Mouse (Mus musculus): ENCODE measurements around the gene Lmo7. TPM values are rescaled to one million over a fixed set of nuclear protein-coding genes. Genes with fewer than 3 reads are reported as not detected.
A peak's percentile ranks its signal among the peaks of the same experiment; 100 is the strongest.

Gene Lmo7
- polyA plus RNA-seq, 1 experiment from 2014 or later, result 17.1 TPM

DNA sequence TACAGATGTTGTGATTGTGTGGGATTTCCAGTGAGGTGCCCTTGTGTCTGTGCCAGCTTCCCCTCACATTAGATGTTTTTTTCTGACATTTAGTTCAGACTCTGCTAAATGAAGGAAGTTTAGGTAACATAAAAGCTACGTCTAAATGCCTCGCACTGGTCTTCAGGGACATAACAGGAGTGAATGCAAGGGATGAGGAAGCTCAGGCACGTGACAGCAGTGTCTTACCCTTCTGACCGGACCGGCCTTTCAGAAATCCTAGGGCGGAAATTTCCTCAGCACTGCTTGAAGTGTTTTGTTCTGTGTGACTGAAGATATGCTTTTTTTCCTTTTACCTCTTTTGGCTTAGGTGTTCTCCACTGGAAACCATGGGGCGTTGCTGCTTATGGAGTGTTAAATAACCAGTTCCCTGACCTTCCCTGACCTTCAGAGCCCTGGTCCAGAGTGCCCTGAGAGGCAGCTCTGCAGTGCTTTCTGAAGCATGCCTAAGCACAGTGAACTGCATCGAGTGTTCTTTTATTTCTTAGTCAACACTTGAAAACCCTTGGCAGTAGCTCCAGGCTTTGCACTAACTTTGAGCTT lies 129.6 kb downstream of the Lmo7 start:
- DNase-seq, result peak; percentile 51
- no peak for TF ChIP-seq CTCF (IDR thresholded peaks at IDR 0.05; ENCODE audit: low read depth)
- H3K9me3 ChIP-seq (ENCODE audit: low read depth, low read length), result no peaks in the 10 kb centered on the region
- H3K27me3 ChIP-seq (ENCODE audit: insufficient read depth, low read length), result no peaks in the 10 kb centered on the region
- H3K36me3 ChIP-seq (ENCODE audit: insufficient read depth), result no peaks in the 10 kb centered on the region
- H3K27ac ChIP-seq (ENCODE audit: low read depth), result peak overlapping the region; percentile 42; the same call in 1 of the 2 replicates
- no peak overlapping the region for H3K4me2 ChIP-seq
- no peak overlapping the region for H3K4me3 ChIP-seq (ENCODE audit: low read depth, low read length)
- peak; percentile 49 for ATAC-seq (ENCODE audit: insufficient read depth)
- 51% methylated on average over 8 of the region's 8 CpGs for WGBS
- H3K4me1 ChIP-seq (ENCODE audit: insufficient read depth), result no peaks in the 10 kb centered on the region; the same call in 1 of the 2 replicates
- no peak overlapping the region for H3K9ac ChIP-seq

DNA sequence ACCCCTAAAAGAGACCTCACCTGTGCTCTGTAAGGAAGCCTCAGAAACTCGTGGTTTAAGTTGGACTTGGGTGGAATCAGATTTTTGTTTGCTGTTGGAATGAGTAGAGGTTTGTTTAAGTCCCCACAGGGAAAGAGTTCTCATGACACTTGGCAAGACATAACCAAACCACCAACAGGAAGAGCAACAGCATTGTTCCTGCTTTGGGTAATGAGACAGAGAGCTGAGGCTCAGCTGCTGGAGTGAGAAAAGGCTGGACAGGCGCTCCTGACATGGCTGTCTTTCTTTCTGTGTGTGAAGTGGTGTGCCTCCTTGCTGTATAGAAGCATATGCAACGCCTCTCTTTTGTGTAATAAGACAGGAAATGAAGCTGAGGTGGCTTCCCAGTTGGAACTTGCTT lies 132.3 kb downstream of the Lmo7 start:
- Histone ChIP-seq H3K27ac (ENCODE audit: low read depth) (no peak overlapping the region), H3K27me3 (ENCODE audit: insufficient read depth, low read length) (no peaks in the 10 kb centered on the region), H3K36me3 (ENCODE audit: insufficient read depth) (no peaks in the 10 kb centered on the region), H3K4me2 (no peak overlapping the region), H3K4me3 (ENCODE audit: low read depth, low read length) (no peak overlapping the region), H3K9me3 (ENCODE audit: low read depth, low read length) (no peaks in the 10 kb centered on the region), H3K4me1 (ENCODE audit: insufficient read depth) (no peaks in the 10 kb centered on the region; the same call in 1 of the 2 replicates), H3K9ac (no peak overlapping the region)
- ATAC-seq (ENCODE audit: insufficient read depth) (no peak), DNase-seq (no peak)
- no peak for TF ChIP-seq CTCF (IDR thresholded peaks at IDR 0.05; ENCODE audit: low read depth)
- WGBS, result 51% methylated on average over 3 of the region's 3 CpGs

DNA sequence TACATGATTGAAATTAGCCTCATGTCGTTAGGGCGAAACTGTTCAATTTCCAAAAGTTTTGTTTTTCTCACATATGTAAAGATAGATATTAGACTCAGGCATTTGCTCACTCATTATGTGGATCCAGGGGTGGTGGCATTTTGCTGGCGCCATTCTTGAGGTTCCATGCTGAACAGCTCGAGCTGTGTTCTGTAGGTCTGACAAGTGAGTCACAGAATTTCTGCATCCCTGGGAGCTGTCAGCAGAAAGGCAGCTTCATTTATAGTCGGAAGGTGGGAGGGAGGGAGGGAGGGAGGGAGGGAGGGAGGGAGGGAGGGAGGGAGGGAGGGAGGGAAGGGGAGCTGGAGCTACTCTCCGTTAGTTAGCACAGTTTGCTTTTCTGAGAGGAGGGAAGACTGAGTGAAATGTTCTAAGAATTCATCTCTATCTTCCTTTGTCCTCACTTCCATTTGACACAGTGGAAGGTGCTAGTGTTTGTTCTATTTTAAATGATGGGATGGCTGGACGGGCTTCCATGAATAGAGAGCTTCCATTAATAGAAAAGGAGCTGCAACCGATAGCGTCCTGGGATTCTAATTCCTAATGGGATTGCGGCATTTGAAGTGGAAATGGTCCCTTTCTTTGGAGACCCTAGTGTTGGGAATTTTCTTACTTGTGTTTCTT lies 137.4 kb downstream of the Lmo7 start:
- TF ChIP-seq CTCF (IDR thresholded peaks at IDR 0.05; ENCODE audit: low read depth), result no peak
- no peak for DNase-seq
- no peak for ATAC-seq (ENCODE audit: insufficient read depth)
- Histone ChIP-seq H3K9me3 (ENCODE audit: low read depth, low read length) (no peaks in the 10 kb centered on the region), H3K27ac (ENCODE audit: low read depth) (no peak overlapping the region), H3K4me2 (no peak overlapping the region), H3K36me3 (ENCODE audit: insufficient read depth) (no peaks in the 10 kb centered on the region), H3K27me3 (ENCODE audit: insufficient read depth, low read length) (no peaks in the 10 kb centered on the region), H3K4me3 (ENCODE audit: low read depth, low read length) (no peak overlapping the region), H3K9ac (no peak overlapping the region), H3K4me1 (ENCODE audit: insufficient read depth) (no peaks in the 10 kb centered on the region; the same call in 1 of the 2 replicates)
- WGBS, result 57% methylated on average over 10 of the region's 10 CpGs

DNA sequence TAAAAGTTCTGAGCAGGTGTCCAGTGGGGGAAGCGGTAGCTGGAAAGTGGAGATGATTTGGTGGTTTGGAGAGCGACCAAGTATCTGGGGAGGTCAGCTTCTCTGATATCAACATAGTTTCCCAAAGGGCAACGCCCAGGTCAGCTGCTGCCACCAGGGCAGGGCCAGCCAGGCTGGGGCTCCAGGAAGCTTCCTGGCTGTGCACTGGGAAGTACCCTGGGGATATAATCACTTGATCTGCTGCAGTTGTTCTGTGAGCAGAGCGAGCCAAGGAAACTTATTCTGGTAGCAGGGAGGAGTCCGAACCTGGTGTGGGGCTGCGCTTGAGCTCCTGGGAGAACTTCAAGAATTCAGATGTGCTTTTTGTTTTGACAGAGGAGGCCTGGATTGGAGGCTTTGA lies 139.4 kb downstream of the Lmo7 start:
- Histone ChIP-seq H3K9me3 (ENCODE audit: low read depth, low read length) (no peaks in the 10 kb centered on the region), H3K4me3 (ENCODE audit: low read depth, low read length) (no peak overlapping the region), H3K36me3 (ENCODE audit: insufficient read depth) (no peaks in the 10 kb centered on the region), H3K27me3 (ENCODE audit: insufficient read depth, low read length) (no peaks in the 10 kb centered on the region), H3K27ac (ENCODE audit: low read depth) (no peak overlapping the region), H3K4me1 (ENCODE audit: insufficient read depth) (no peaks in the 10 kb centered on the region; the same call in 1 of the 2 replicates), H3K9ac (no peak overlapping the region), H3K4me2 (no peak overlapping the region)
- no peak for TF ChIP-seq CTCF (IDR thresholded peaks at IDR 0.05; ENCODE audit: low read depth)
- ATAC-seq (ENCODE audit: insufficient read depth) (no peak), DNase-seq (no peak)
- WGBS, result 63% methylated on average over 6 of the region's 6 CpGs

DNA sequence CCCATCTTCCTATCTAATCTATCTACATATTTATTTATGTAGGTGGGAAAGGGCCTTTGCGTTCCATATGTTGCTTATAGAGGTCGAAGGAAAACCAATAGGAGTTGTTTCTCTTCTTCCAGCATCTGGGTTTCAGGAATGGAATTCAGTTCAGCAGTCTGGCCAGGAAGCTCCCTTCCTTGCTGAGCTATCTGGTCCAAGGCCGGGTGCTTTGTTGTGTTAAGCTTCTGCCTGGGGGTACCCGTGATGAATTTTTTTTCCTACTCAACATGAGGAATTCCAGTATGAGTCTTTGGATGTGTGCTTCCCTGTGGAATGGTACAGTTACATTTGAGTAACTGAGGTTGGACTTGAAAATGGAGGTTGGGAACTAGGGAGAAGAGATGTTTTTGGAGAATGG lies 139.9 kb downstream of the Lmo7 start:
- Histone ChIP-seq H3K9me3 (ENCODE audit: low read depth, low read length) (no peaks in the 10 kb centered on the region), H3K36me3 (ENCODE audit: insufficient read depth) (no peaks in the 10 kb centered on the region), H3K4me1 (ENCODE audit: insufficient read depth) (no peaks in the 10 kb centered on the region; the same call in 1 of the 2 replicates), H3K27me3 (ENCODE audit: insufficient read depth, low read length) (no peaks in the 10 kb centered on the region), H3K4me3 (ENCODE audit: low read depth, low read length) (no peak overlapping the region), H3K27ac (ENCODE audit: low read depth) (no peak overlapping the region), H3K9ac (no peak overlapping the region), H3K4me2 (no peak overlapping the region)
- WGBS, result 51% methylated on average over 4 of the region's 4 CpGs
- DNase-seq, result no peak
- TF ChIP-seq CTCF (IDR thresholded peaks at IDR 0.05; ENCODE audit: low read depth), result no peak
- no peak for ATAC-seq (ENCODE audit: insufficient read depth)

DNA sequence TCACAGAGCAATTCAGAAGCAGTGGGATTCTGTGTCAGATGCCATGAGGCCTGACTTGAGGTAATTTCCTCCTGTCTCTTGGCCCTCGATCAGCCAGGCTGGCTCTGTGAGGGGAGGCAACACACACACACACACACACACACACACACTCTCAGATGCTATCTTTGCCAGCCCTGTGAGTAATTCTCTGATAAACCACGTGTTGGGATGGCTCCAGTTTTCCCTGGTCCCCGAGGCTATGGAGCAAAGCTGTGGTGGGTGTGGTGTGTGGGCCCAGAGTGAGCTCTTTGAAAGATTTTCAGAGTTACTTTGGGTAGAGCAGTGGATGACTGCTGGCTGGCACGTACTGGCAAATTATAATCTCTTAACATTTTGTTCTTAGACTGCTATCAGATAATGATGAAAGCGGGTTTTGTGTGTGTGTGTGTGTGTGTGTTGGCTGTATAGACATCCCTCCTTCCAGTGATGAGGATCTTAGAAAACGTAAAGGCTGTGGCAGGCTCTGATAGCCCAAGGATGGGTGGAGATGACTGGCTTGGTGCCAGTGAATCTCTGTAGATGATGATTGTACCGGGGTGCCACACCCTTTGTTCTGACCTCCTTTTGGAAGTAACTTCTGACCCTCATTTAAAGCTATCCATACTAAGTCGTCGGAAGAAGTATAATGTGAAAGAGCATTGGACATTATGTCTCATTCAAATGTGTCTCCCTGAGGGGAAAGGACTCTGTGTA lies 140.6 kb downstream of the Lmo7 start:
- Histone ChIP-seq H3K9ac (no peak overlapping the region), H3K9me3 (ENCODE audit: low read depth, low read length) (no peaks in the 10 kb centered on the region), H3K4me3 (ENCODE audit: low read depth, low read length) (no peak overlapping the region), H3K4me1 (ENCODE audit: insufficient read depth) (no peaks in the 10 kb centered on the region; the same call in 1 of the 2 replicates), H3K27ac (ENCODE audit: low read depth) (no peak overlapping the region), H3K4me2 (no peak overlapping the region), H3K27me3 (ENCODE audit: insufficient read depth, low read length) (no peaks in the 10 kb centered on the region), H3K36me3 (ENCODE audit: insufficient read depth) (no peaks in the 10 kb centered on the region)
- TF ChIP-seq CTCF (IDR thresholded peaks at IDR 0.05; ENCODE audit: low read depth), result no peak
- 70% methylated on average over 9 of the region's 9 CpGs for WGBS
- no peak for DNase-seq
- ATAC-seq (ENCODE audit: insufficient read depth), result no peak

DNA sequence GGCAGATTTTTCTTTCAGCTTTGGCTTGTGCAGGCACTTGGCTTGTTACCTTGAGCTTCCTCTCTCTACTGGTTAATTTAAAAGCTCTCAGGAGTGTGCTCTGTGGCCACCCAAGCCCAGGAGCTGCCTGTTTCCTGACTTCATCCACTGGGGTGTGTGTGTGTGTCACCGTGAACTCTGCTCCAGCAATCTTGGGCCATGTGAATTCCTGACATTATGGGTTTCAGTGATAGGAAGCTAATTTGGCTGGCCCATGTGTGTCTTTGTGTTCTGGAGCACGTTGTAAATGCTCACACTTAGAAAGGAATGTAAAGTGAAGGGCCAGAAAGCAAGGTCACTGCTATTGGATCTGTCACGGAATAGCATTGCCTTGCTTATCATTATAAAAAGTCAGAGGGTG lies 143.1 kb downstream of the Lmo7 start:
- Histone ChIP-seq H3K4me1 (ENCODE audit: insufficient read depth) (no peaks in the 10 kb centered on the region; the same call in 1 of the 2 replicates), H3K27ac (ENCODE audit: low read depth) (no peak overlapping the region), H3K27me3 (ENCODE audit: insufficient read depth, low read length) (no peaks in the 10 kb centered on the region), H3K9ac (no peak overlapping the region), H3K4me2 (no peak overlapping the region), H3K36me3 (ENCODE audit: insufficient read depth) (no peaks in the 10 kb centered on the region), H3K9me3 (ENCODE audit: low read depth, low read length) (no peaks in the 10 kb centered on the region), H3K4me3 (ENCODE audit: low read depth, low read length) (no peak overlapping the region)
- DNase-seq (no peak), ATAC-seq (ENCODE audit: insufficient read depth) (no peak)
- TF ChIP-seq CTCF (IDR thresholded peaks at IDR 0.05; ENCODE audit: low read depth), result no peak
- WGBS, result 50% methylated on average over 3 of the region's 3 CpGs

All from lung, embryonic 14.5 days (tissue).